Mouse (Mus musculus) liver, adult 2 months (tissue): Measurements from ENCODE around the gene Gm35315. TPM values are rescaled to one million over a fixed set of nuclear protein-coding genes. Genes with fewer than 3 reads are reported as not detected.

Source experiments
- DNase-seq: peaks from one replicate; pipeline ENCODE4 v3.0.0-alpha.2; 2011; ENCODE audit warnings: low read depth, low spot score; ENCODE audit errors: extremely low read depth
- H3K27ac ChIP-seq: fragments of 200-500 bp; replicated peaks from 2 replicates; pipeline ENCODE4 v1.5.1; 2012; ENCODE audit warnings: low read depth, mild to moderate bottlenecking, control low read depth, inconsistent platforms, low read length; ENCODE audit not compliant: insufficient read depth
- H3K27me3 ChIP-seq: fragments of 200-500 bp; 2 replicates; pipeline ENCODE4 v1.6.1; 2012; ENCODE audit warnings: mild to moderate bottlenecking, moderate library complexity, low read length, inconsistent platforms; ENCODE audit not compliant: control insufficient read depth, insufficient read depth
- H3K36me3 ChIP-seq: fragments of 200-500 bp; 2 replicates; pipeline ENCODE4 v1.6.1; 2012; ENCODE audit warnings: low read length, inconsistent platforms; ENCODE audit not compliant: control insufficient read depth, insufficient read depth
- H3K4me1 ChIP-seq: fragments of 200-500 bp; 2 replicates; pipeline ENCODE4 v1.6.1; 2011; ENCODE audit warnings: low read length; ENCODE audit not compliant: control insufficient read depth, insufficient read depth
- H3K4me3 ChIP-seq: fragments of 200-500 bp; 2 replicates; pipeline ENCODE4 v1.5.1; 2011; ENCODE audit warnings: low read depth, mild to moderate bottlenecking, control low read depth, low read length, moderate library complexity; ENCODE audit not compliant: insufficient read depth
- H3K79me2 ChIP-seq: fragments of 200-500 bp; 2 replicates; pipeline ENCODE4 v1.6.1; 2012; ENCODE audit warnings: inconsistent platforms, mild to moderate bottlenecking, low read length, moderate library complexity; ENCODE audit not compliant: control insufficient read depth, insufficient read depth
- H3K9ac ChIP-seq: fragments of 200-500 bp; 2 replicates; pipeline ENCODE4 v1.6.1; 2012; ENCODE audit warnings: low read depth, mild to moderate bottlenecking, control low read depth, inconsistent platforms, low read length
- CTCF ChIP-seq: fragments of 200-500 bp; IDR thresholded peaks from 2 replicates; pipeline ENCODE4 v1.5.1; 2011; ENCODE audit warnings: low read depth, low read length, control low read depth
- POLR2A ChIP-seq: fragments of 200-500 bp; IDR thresholded peaks from 2 replicates; pipeline ENCODE4 v1.6.1; 2011; ENCODE audit warnings: low read length, control low read depth; ENCODE audit not compliant: insufficient read depth; ENCODE audit errors: extremely low read depth
- WGBS: fragments of 180-500 bp; shearing (Covaris S2); methylation state at CpG from one replicate; pipeline ENCODE4 v1.1.7; 2018; 5-methylcytosine and 5-hydroxymethylcytosine counted together
- polyA plus RNA-seq: library from polyadenylated mRNA; depleted of rRNA; stranded (reverse); fragments of >200 nt; gene quantifications from 2 replicates; pipeline ENCODE4 v1.2.3, GENCODE M21; 2012
- total RNA-seq: library from RNA; depleted of rRNA; stranded (reverse); fragments of >200 nt; gene quantifications from 2 replicates; pipeline ENCODE4 v1.2.3, GENCODE M21; 2014

Gene Gm35315
- total and polyA plus RNA-seq, 2 experiments, result 0.20 to 2.9 TPM

GRCm38 (mm10) chr5:110099656-110100580 lies 5.7 kb upstream of the Gm35315 start, which contains the start of gene Plcxd1:
Gene Plcxd1, plus strand, starts transcription at chr5:110099969.
- no peak for TF ChIP-seq POLR2A
- no peak for TF ChIP-seq CTCF
- no peak within 1 kb of the TSS for H3K27ac ChIP-seq
- no peaks in the 10 kb centered on the region for H3K27me3 ChIP-seq
- H3K4me1 ChIP-seq, result peaks cover 11% of the 10 kb centered on the region
- peak within 1 kb of the TSS; percentile 49; the same call in 1 of the 2 replicates for H3K4me3 ChIP-seq
- peak; percentile 61 for DNase-seq
- no peaks in the 10 kb centered on the region for H3K79me2 ChIP-seq
- H3K9ac ChIP-seq, result peak within 1 kb of the TSS; percentile 8; the same call in 1 of the 2 replicates
- 22% methylated on average over 25 of the region's 25 CpGs for WGBS
- peaks cover 9% of the 10 kb centered on the region; the same call in 1 of the 2 replicates for H3K36me3 ChIP-seq

GRCm38 (mm10) chr5:110098991-110099477 lies 4.8 kb upstream of the Gm35315 start:
- H3K4me3 ChIP-seq, result no peak overlapping the region
- TF ChIP-seq CTCF (no peak), POLR2A (no peak)
- H3K9ac ChIP-seq, result no peak overlapping the region
- 88% methylated on average over 1 of the region's 1 CpGs for WGBS
- H3K27me3 ChIP-seq, result no peaks in the 10 kb centered on the region
- H3K79me2 ChIP-seq, result no peaks in the 10 kb centered on the region
- H3K4me1 ChIP-seq, result peaks cover 11% of the 10 kb centered on the region
- no peak overlapping the region for H3K27ac ChIP-seq
- peaks cover 4% of the 10 kb centered on the region; the same call in 1 of the 2 replicates for H3K36me3 ChIP-seq
- DNase-seq, result no peak

- WGBS, result 10% methylated on average over 4 of the region's 4 CpGs
- Histone ChIP-seq H3K27me3 (no peaks in the 10 kb centered on the region), H3K9ac (peak overlapping the region; percentile 30), H3K36me3 (no peaks in the 10 kb centered on the region), H3K4me1 (no peaks in the 10 kb centered on the region), H3K79me2 (no peaks in the 10 kb centered on the region), H3K4me3 (peak overlapping the region; percentile 77), H3K27ac (peak overlapping the region; percentile 74)
- DNase-seq, result no peak
- TF ChIP-seq CTCF, result no peak
- TF ChIP-seq POLR2A, result no peak
These were observed 610 bp upstream of the Gm35315 start for GRCm38 (mm10) chr5:110094847-110095213.

GRCm38 (mm10) chr5:110091546-110091945 lies 2.7 kb downstream of the Gm35315 start:
- no peak for DNase-seq
- Histone ChIP-seq H3K9ac (no peak overlapping the region), H3K4me1 (no peaks in the 10 kb centered on the region), H3K36me3 (no peaks in the 10 kb centered on the region), H3K4me3 (no peak overlapping the region), H3K27me3 (no peaks in the 10 kb centered on the region), H3K79me2 (no peaks in the 10 kb centered on the region), H3K27ac (no peak overlapping the region)
- WGBS, result 67% methylated on average over 2 of the region's 2 CpGs
- TF ChIP-seq POLR2A (no peak), CTCF (no peak)

- Histone ChIP-seq H3K36me3 (no peaks in the 10 kb centered on the region; the same call in 1 of the 2 replicates), H3K79me2 (no peaks in the 10 kb centered on the region), H3K4me3 (no peak overlapping the region), H3K27ac (no peak overlapping the region), H3K27me3 (no peaks in the 10 kb centered on the region), H3K4me1 (no peaks in the 10 kb centered on the region), H3K9ac (no peak overlapping the region)
- WGBS, result 57% methylated on average over 14 of the region's 14 CpGs
- TF ChIP-seq CTCF (no peak), POLR2A (no peak)
- no peak for DNase-seq
These were observed 7.9 kb downstream of the Gm35315 start for GRCm38 (mm10) chr5:110086161-110086866.
